Mouse (Mus musculus) heart, embryonic 13.5 days (tissue): ENCODE measurements at regions not wholly inside any gene's neighbourhood (a gene's known extent, or its start where the extent isn't known, plus 50 kb on each side); places are given as distances from the start of the nearest gene placed in this dataset.

ENCODE experiments used
- ATAC-seq: fragments of 200-750 bp; cut with Nextera tagmentation; 2 replicates; pipeline ENCODE4 v1.8.0; 2017; ENCODE audit warnings: moderate TSS enrichment; ENCODE audit not compliant: insufficient number of reproducible peaks, low FRiP score, low TSS enrichment; ENCODE audit errors: extremely low read depth
- H3K27ac ChIP-seq: fragments of 300-500 bp; sonication (generic); replicated peaks from 2 replicates; pipeline ENCODE4 v1.5.1; 2015; ENCODE audit warnings: moderate library complexity, mild to moderate bottlenecking, inconsistent platforms
- H3K27me3 ChIP-seq: fragments of 300-500 bp; sonication (generic); replicated peaks from 2 replicates; pipeline ENCODE4 v1.6.1; 2015; ENCODE audit warnings: mild to moderate bottlenecking, inconsistent platforms
- H3K36me3 ChIP-seq: fragments of 300-500 bp; sonication (generic); 2 replicates; pipeline ENCODE4 v1.6.1; 2015; ENCODE audit warnings: mild to moderate bottlenecking, inconsistent platforms
- H3K4me1 ChIP-seq: fragments of 300-500 bp; sonication (generic); 2 replicates; pipeline ENCODE4 v1.6.1; 2015; ENCODE audit warnings: inconsistent platforms
- H3K4me2 ChIP-seq: fragments of 300-500 bp; sonication (generic); 2 replicates; pipeline ENCODE4 v1.6.1; 2015; ENCODE audit warnings: inconsistent platforms, mild to moderate bottlenecking, moderate library complexity
- H3K4me3 ChIP-seq: fragments of 300-500 bp; sonication (generic); 2 replicates; pipeline ENCODE4 v1.5.1; 2015; ENCODE audit warnings: moderate library complexity, mild to moderate bottlenecking, inconsistent platforms
- H3K9ac ChIP-seq: fragments of 300-500 bp; sonication (generic); 2 replicates; pipeline ENCODE4 v1.6.1; 2015; ENCODE audit warnings: inconsistent platforms, mild to moderate bottlenecking, moderate library complexity
- H3K9me3 ChIP-seq: fragments of 300-500 bp; sonication (generic); 2 replicates; pipeline ENCODE4 v1.6.1; 2016; ENCODE audit warnings: inconsistent platforms
- WGBS: fragments of 180-500 bp; shearing (Covaris S2); methylation state at CpG from one replicate; pipeline ENCODE4 v1.1.7; 2015; ENCODE audit warnings: mixed read lengths; 5-methylcytosine and 5-hydroxymethylcytosine counted together

DNA sequence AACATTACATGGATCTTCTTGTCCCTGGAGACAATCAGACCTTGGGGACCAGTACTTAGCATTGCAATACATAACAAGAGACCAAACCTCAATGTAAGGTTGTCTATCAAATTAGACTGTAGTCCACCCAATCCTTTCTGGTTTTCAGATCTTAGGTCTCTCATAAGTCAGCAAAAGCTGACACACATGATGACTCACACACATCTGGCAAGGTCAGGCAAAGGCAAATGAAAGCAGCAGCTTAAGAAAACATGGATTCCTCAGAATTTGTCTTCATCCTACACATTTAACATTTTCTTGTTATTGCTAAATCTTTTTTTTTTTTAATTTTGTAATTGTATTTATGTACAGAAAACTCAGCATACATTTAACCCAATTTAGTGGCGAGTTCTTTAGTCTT lies 52.0 kb downstream of the Gm11983 start:
- WGBS = 81% methylated on average over 1 of the region's 1 CpGs
- no peaks in the 10 kb centered on the region for H3K9me3 ChIP-seq
- H3K27ac ChIP-seq = no peak overlapping the region
- no peaks in the 10 kb centered on the region for H3K27me3 ChIP-seq
- ATAC-seq = no peak
- H3K9ac ChIP-seq = no peak overlapping the region
- H3K4me3 ChIP-seq = no peak overlapping the region
- no peaks in the 10 kb centered on the region for H3K36me3 ChIP-seq
- no peak overlapping the region for H3K4me2 ChIP-seq
- H3K4me1 ChIP-seq = no peaks in the 10 kb centered on the region

DNA sequence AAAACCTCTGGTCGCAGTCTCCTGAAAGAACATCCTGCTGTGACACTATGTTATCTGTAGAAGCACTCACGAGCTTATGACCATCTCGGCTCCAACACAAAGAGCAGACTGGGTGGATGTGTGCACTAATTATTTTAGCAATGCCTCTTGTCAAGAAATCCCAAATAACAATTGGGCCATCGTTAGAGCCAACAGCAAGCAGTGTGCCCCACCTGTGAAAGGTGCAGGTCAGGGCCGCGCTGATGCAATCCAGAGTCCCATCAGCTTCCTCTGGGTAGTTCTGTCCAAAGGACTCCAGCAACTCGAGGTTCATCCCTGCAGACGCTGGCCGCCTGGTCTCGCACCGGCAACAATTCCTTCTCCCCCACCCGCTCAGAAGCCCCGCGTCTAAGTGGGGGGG lies 54.6 kb downstream of the Gm11983 start:
- no peak overlapping the region for H3K4me2 ChIP-seq
- no peaks in the 10 kb centered on the region for H3K9me3 ChIP-seq
- H3K27me3 ChIP-seq = no peaks in the 10 kb centered on the region
- no peak for ATAC-seq
- H3K4me1 ChIP-seq = no peaks in the 10 kb centered on the region
- H3K27ac ChIP-seq = no peak overlapping the region
- no peaks in the 10 kb centered on the region for H3K36me3 ChIP-seq
- WGBS = 84% methylated on average over 14 of the region's 14 CpGs
- H3K9ac ChIP-seq = no peak overlapping the region
- no peak overlapping the region for H3K4me3 ChIP-seq

GRCm38 (mm10) chr11:6779752-6780151 lies 57.7 kb downstream of the Gm11983 start:
- H3K9ac ChIP-seq = no peak overlapping the region
- H3K36me3 ChIP-seq = no peaks in the 10 kb centered on the region
- no peaks in the 10 kb centered on the region for H3K9me3 ChIP-seq
- H3K4me2 ChIP-seq = no peak overlapping the region
- no peak overlapping the region for H3K4me3 ChIP-seq
- H3K4me1 ChIP-seq = peaks cover 5% of the 10 kb centered on the region; the same call in 1 of the 2 replicates
- H3K27ac ChIP-seq = no peak overlapping the region
- no peak for ATAC-seq
- H3K27me3 ChIP-seq = no peaks in the 10 kb centered on the region
- WGBS = 75% methylated on average over 5 of the region's 5 CpGs

GRCm38 (mm10) chr11:6778596-6779360 lies 58.7 kb downstream of the Gm11983 start:
- H3K9ac ChIP-seq = no peak overlapping the region
- H3K4me2 ChIP-seq = no peak overlapping the region
- no peaks in the 10 kb centered on the region for H3K27me3 ChIP-seq
- no peak overlapping the region for H3K27ac ChIP-seq
- H3K4me3 ChIP-seq = no peak overlapping the region
- no peak for ATAC-seq
- no peaks in the 10 kb centered on the region for H3K9me3 ChIP-seq
- peaks cover 5% of the 10 kb centered on the region; the same call in 1 of the 2 replicates for H3K4me1 ChIP-seq
- H3K36me3 ChIP-seq = no peaks in the 10 kb centered on the region
- 64% methylated on average over 10 of the region's 10 CpGs for WGBS

- Histone ChIP-seq H3K27ac (no peak overlapping the region), H3K4me3 (no peak overlapping the region), H3K4me2 (no peak overlapping the region), H3K4me1 (peaks cover 9% of the 10 kb centered on the region), H3K9ac (no peak overlapping the region), H3K36me3 (no peaks in the 10 kb centered on the region), H3K9me3 (no peaks in the 10 kb centered on the region), H3K27me3 (no peaks in the 10 kb centered on the region)
- WGBS = 87% methylated on average over 1 of the region's 1 CpGs
- ATAC-seq = no peak
Observed at GRCm38 (mm10) chr11:6777566-6777965, 59.9 kb downstream of the Gm11983 start.

DNA sequence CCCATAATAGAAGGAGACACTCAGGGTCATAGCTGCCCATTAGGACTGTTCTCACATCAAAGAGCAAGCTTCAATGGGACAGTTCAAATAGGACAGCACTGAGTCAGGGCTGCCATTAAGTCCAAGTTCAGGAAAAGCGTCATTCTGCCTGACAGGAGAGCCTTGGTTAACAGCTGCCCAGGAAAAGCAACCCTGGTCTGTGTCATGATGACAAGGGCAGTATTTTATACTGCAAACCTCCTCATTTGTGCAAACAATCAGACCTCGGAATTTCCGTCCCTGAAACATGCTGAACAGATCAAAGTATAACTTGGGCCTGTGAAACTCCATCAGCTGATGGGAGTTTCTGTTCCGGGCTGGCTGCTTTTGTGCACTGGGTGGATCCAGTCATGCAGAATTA lies 62.8 kb downstream of the Gm11983 start:
- Histone ChIP-seq H3K9me3 (no peaks in the 10 kb centered on the region), H3K27ac (no peak overlapping the region), H3K36me3 (no peaks in the 10 kb centered on the region), H3K4me1 (peaks cover 9% of the 10 kb centered on the region), H3K9ac (no peak overlapping the region), H3K27me3 (no peaks in the 10 kb centered on the region; the same call in 1 of the 2 replicates), H3K4me2 (no peak overlapping the region), H3K4me3 (no peak overlapping the region)
- no peak for ATAC-seq
- 52% methylated on average over 4 of the region's 4 CpGs for WGBS

DNA sequence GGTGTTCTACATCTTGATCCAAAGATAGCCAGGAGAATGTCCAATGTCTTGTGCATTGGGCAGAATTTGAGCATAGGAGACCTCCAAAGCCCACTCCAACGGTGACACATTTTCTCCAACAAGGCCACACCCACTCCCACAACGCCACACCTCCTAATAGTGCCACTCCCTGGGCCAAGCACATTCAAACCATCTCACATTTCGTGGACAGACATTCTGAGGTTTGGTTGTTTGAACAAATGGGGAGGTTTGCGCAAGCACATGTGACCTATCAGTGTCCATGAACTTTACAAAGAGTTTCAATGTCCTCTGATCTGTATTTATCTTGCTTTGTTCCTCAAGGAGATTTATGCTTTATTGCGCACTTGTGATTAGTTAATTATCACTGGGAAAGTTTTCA lies 63.5 kb downstream of the Gm11983 start:
- WGBS = 75% methylated on average over 5 of the region's 5 CpGs
- no peak overlapping the region for H3K4me2 ChIP-seq
- H3K9me3 ChIP-seq = no peaks in the 10 kb centered on the region
- no peaks in the 10 kb centered on the region for H3K36me3 ChIP-seq
- no peaks in the 10 kb centered on the region; the same call in 1 of the 2 replicates for H3K27me3 ChIP-seq
- no peak overlapping the region for H3K9ac ChIP-seq
- no peak overlapping the region for H3K4me3 ChIP-seq
- H3K4me1 ChIP-seq = peaks cover 9% of the 10 kb centered on the region
- no peak for ATAC-seq
- no peak overlapping the region for H3K27ac ChIP-seq

- Histone ChIP-seq H3K27me3 (peaks cover 2% of the 10 kb centered on the region), H3K9ac (no peak overlapping the region), H3K4me1 (peaks cover 9% of the 10 kb centered on the region), H3K36me3 (no peaks in the 10 kb centered on the region), H3K4me3 (no peak overlapping the region), H3K9me3 (no peaks in the 10 kb centered on the region), H3K4me2 (no peak overlapping the region), H3K27ac (0 out of 2 replicates have a peak overlapping the region, but pooled peaks have one; percentile 8)
- ATAC-seq = no peak
- WGBS = 13% methylated on average over 1 of the region's 1 CpGs
Observed at GRCm38 (mm10) chr11:6773364-6773763, 64.1 kb downstream of the Gm11983 start.

DNA sequence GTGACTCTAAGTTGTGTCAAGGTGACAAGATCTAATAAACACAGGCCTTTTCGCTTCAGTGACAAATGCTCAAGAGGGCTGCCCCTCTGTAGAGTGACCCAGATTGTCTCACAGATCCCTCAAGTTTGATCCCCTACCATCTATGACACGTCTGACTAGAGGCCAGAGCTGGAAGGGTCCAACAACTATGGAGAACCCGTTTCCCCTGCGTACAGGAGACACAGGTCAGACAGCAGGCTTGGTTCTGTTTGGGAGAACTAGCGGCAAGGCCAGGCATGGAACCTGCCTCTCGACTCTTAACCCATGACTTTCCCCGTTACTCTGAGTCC lies 68.1 kb downstream of the Gm11983 start:
- H3K27ac ChIP-seq = no peak overlapping the region
- H3K27me3 ChIP-seq = peaks cover 13% of the 10 kb centered on the region
- no peak overlapping the region for H3K4me2 ChIP-seq
- peaks cover 4% of the 10 kb centered on the region; the same call in 1 of the 2 replicates for H3K4me1 ChIP-seq
- H3K4me3 ChIP-seq = no peak overlapping the region
- no peak overlapping the region for H3K9ac ChIP-seq
- no peaks in the 10 kb centered on the region for H3K36me3 ChIP-seq
- ATAC-seq = no peak
- 73% methylated on average over 7 of the region's 7 CpGs for WGBS
- H3K9me3 ChIP-seq = no peaks in the 10 kb centered on the region

- Histone ChIP-seq H3K9me3 (no peaks in the 10 kb centered on the region), H3K27me3 (peaks cover 13% of the 10 kb centered on the region), H3K4me3 (no peak overlapping the region), H3K4me1 (peaks cover 4% of the 10 kb centered on the region; the same call in 1 of the 2 replicates), H3K9ac (no peak overlapping the region), H3K4me2 (no peak overlapping the region), H3K36me3 (no peaks in the 10 kb centered on the region), H3K27ac (no peak overlapping the region)
- 51% methylated on average over 22 of the region's 22 CpGs for WGBS
- no peak for ATAC-seq
Observed at GRCm38 (mm10) chr11:6768599-6769436, 68.6 kb downstream of the Gm11983 start.

DNA sequence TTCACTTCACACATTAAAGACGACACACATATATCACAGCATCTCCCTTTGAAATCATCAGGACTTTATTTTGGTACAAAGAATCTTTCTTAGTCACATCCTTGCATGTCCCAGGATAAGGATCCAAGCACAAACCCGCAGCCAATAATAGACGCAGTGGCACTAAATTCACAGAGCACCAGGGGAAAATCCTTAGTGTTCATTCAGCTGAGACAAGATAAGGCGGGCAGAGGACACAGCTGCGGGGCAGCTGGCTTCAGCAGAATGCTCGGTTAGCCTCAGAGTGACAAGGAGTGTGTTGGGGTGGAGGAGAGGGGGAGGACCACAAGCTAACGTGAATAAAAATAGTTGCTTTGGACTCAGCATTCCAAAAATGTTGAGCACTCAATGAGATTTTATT lies 70.7 kb downstream of the Gm11983 start:
- no peaks in the 10 kb centered on the region for H3K4me1 ChIP-seq
- H3K9ac ChIP-seq = no peak overlapping the region
- 30% methylated on average over 7 of the region's 7 CpGs for WGBS
- H3K27ac ChIP-seq = no peak overlapping the region
- peaks cover 13% of the 10 kb centered on the region for H3K27me3 ChIP-seq
- H3K36me3 ChIP-seq = no peaks in the 10 kb centered on the region
- no peaks in the 10 kb centered on the region for H3K9me3 ChIP-seq
- ATAC-seq = no peak
- no peak overlapping the region for H3K4me2 ChIP-seq
- H3K4me3 ChIP-seq = no peak overlapping the region
